26 mouse cellular contexts compared by ENCODE assay signal in genomic region chr6:51330069-51330706, GRCm38 (mm10).
DNase-seq lines count a peak whose midpoint lies in the region; ATAC-seq and TF ChIP-seq lines count a peak whose summit lies in the region.
"Had no signal": no experiment of that assay in that cellular context is flagged by ENCODE, and none has a peak within 500 bp of the region (broad histone marks: within the 10 kb centered on the region; RNA-seq: fewer than 3 reads in every experiment).

No protein-coding gene starts in this region.

- intact Hi-C loops in heart, postnatal 36 days (cut with DNase I): loop anchor here (10.0 kb wide), 1 partner anchor 115 kb away; no protein-coding TSS in a partner anchor

- H3K27me3 ChIP-seq in heart, embryonic 15.5 days: no peaks in the 10 kb centered on the region
- no peaks in the 10 kb centered on the region for H3K27me3 ChIP-seq in heart, postnatal 0 days (ENCODE audit: control insufficient read depth, insufficient read depth, low read length)
- H3K27me3 ChIP-seq in CH12.LX (replicated peaks): no peaks in the 10 kb centered on the region
- H3K27me3 ChIP-seq: embryonic facial prominence, embryonic 13.5 days; embryonic facial prominence, embryonic 15.5 days had no signal

- TF ChIP-seq EP300 in heart, postnatal 0 days (IDR thresholded peaks at IDR 0.05; ENCODE audit: low read depth): no peak
- peak; percentile 91 for TF ChIP-seq EP300 in CH12.LX (IDR thresholded peaks at IDR 0.05; ENCODE audit: low read length)

- in situ Hi-C loops in CH12.LX (cut with MboI; ENCODE audit: low pct_ligation_motif_present, low pct_unique_long_range_greater_than_20kb, low sequenced_read_pairs): no loop called here

- TF ChIP-seq RAD21 in CH12.LX (IDR thresholded peaks at IDR 0.05; ENCODE audit: low read depth, low read length): no peak; the same call in 1 of the 2 replicates

- no peaks in the 10 kb centered on the region for H3K9me3 ChIP-seq in heart, embryonic 15.5 days (replicated peaks)
- no peaks in the 10 kb centered on the region for H3K9me3 ChIP-seq in heart, postnatal 0 days (replicated peaks; ENCODE audit: control insufficient read depth, low read length)
- peaks cover 12% of the 10 kb centered on the region for H3K9me3 ChIP-seq in CH12.LX (replicated peaks; ENCODE audit: low read length)
- H3K9me3 ChIP-seq: embryonic facial prominence, embryonic 13.5 days; embryonic facial prominence, embryonic 15.5 days; forebrain, embryonic 10.5 days; forebrain, embryonic 12.5 days had no signal

- peaks cover 71% of the 10 kb centered on the region for H3K4me1 ChIP-seq in heart, embryonic 15.5 days (replicated peaks)
- H3K4me1 ChIP-seq in heart, postnatal 0 days (ENCODE audit: control insufficient read depth, insufficient read depth): peaks cover 48% of the 10 kb centered on the region
- H3K4me1 ChIP-seq in CH12.LX (ENCODE audit: control insufficient read depth in 1 of 2, insufficient read depth in 2 of 2): peaks cover 16 to 54% of the 10 kb centered on the region in 2 experiments

- DNase-seq in heart, adult 9 months (ENCODE audit: low spot score in 2 of 2): no peak
- no peak for DNase-seq in heart, postnatal 0 days (ENCODE audit: low spot score)
- no peak for DNase-seq in heart, postnatal 36 days
- peak; percentile 77 for DNase-seq in CH12.LX (ENCODE audit: extremely low read depth)
- DNase-seq in retina, postnatal 1 day: no peak
- no peak for DNase-seq in thymus, postnatal 4 days
- DNase-seq: adrenal gland, adult 2 months; adrenal gland, postnatal 10 days; adrenal gland, postnatal 25 days; B cell, adult 2 months; cerebellum, adult 11 months; cerebellum, adult 18-20 months; cerebellum, adult 8-10 months; cerebellum, adult 9-11 months; cerebellum, postnatal 14 days; cerebellum, postnatal 36 days; embryo, embryonic 11 days had no signal

- H3K36me3 ChIP-seq in heart, embryonic 15.5 days: no peaks in the 10 kb centered on the region
- H3K36me3 ChIP-seq in heart, postnatal 0 days (replicated peaks; ENCODE audit: control insufficient read depth, insufficient read depth, low read length): no peaks in the 10 kb centered on the region
- peaks cover 0 to 27% of the 10 kb centered on the region in 2 experiments for H3K36me3 ChIP-seq in CH12.LX (replicated peaks in 1 of 2; ENCODE audit: control insufficient read depth in 1 of 2, insufficient read depth in 1 of 2, low read length in 1 of 2)
- H3K36me3 ChIP-seq: embryonic facial prominence, embryonic 13.5 days; embryonic facial prominence, embryonic 15.5 days; forebrain, embryonic 10.5 days; forebrain, embryonic 12.5 days had no signal

- dilution Hi-C loops in CH12.LX (cut with MboI; ENCODE audit: extremely low pct_ligation_motif_present, extremely low pct_unique_long_range_greater_than_20kb, low sequenced_read_pairs): no loop called here

- no peak for TF ChIP-seq CTCF in heart, postnatal 0 days (IDR thresholded peaks at IDR 0.05; ENCODE audit: low read depth)
- no peak for TF ChIP-seq CTCF in CH12.LX (conservative IDR thresholded peaks at IDR 0.05 in 1 of 2, IDR thresholded peaks at IDR 0.05 in 1 of 2; ENCODE audit: low read depth in 2 of 2, low read length in 2 of 2)

- no peak overlapping the region for H3K4me3 ChIP-seq in heart, embryonic 15.5 days
- no peak overlapping the region for H3K4me3 ChIP-seq in heart, postnatal 0 days (ENCODE audit: low read depth, low read length)
- H3K4me3 ChIP-seq in CH12.LX (replicated peaks in 1 of 3; ENCODE audit: low read depth in 2 of 3, low read length in 2 of 3, poor library complexity in 1 of 3): peak overlapping the region; percentile 66 to 76 (median 67)
- H3K4me3 ChIP-seq: embryonic facial prominence, embryonic 13.5 days; embryonic facial prominence, embryonic 15.5 days; erythroblast, embryonic 14.5 days; forebrain, embryonic 10.5 days; forebrain, embryonic 12.5 days had no signal

- 0 out of 2 replicates have a peak overlapping the region, but pooled peaks have one; percentile 4 for H3K4me2 ChIP-seq in heart, embryonic 15.5 days
- H3K4me2 ChIP-seq in heart, postnatal 0 days (ENCODE audit: low read depth, low read length): peak overlapping the region; percentile 37
- peak overlapping the region; percentile 94 for H3K4me2 ChIP-seq in CH12.LX (ENCODE audit: insufficient read depth, low read depth, poor library complexity, severe bottlenecking)
- H3K4me2 ChIP-seq: embryonic facial prominence, embryonic 13.5 days; embryonic facial prominence, embryonic 15.5 days; forebrain, embryonic 12.5 days had no signal

- no peak for ATAC-seq in heart, embryonic 15.5 days (replicated peaks; ENCODE audit: insufficient number of reproducible peaks, insufficient read depth, low FRiP score, low read depth)
- ATAC-seq in heart, postnatal 0 days (ENCODE audit: insufficient read depth, low read depth): no peak
- ATAC-seq: CD4-positive, CD25-positive, alpha-beta regulatory T cell, adult 4 months; forebrain, embryonic 14.5 days; forebrain, embryonic 16.5 days had no signal

- peaks cover 28% of the 10 kb centered on the region for H3K79me2 ChIP-seq in CH12.LX (replicated peaks; ENCODE audit: control insufficient read depth, extremely low read depth, insufficient read depth, poor library complexity, severe bottlenecking)

- peak overlapping the region; percentile 74; the same call in 1 of the 2 replicates for H3K27ac ChIP-seq in heart, embryonic 15.5 days
- H3K27ac ChIP-seq in heart, postnatal 0 days (ENCODE audit: low read depth): peak overlapping the region; percentile 87
- peak overlapping the region; percentile 91 for H3K27ac ChIP-seq in CH12.LX (ENCODE audit: insufficient read depth, low read depth)
- H3K27ac ChIP-seq: embryonic facial prominence, embryonic 13.5 days; embryonic facial prominence, embryonic 15.5 days; forebrain, embryonic 10.5 days; forebrain, embryonic 12.5 days had no signal

- 51% methylated on average over 5 of the region's 5 CpGs for WGBS in heart, embryonic 15.5 days
- 53% methylated on average over 5 of the region's 5 CpGs for WGBS in heart, postnatal 0 days

- no peak overlapping the region for H3K9ac ChIP-seq in heart, embryonic 15.5 days
- H3K9ac ChIP-seq in heart, postnatal 0 days (replicated peaks; ENCODE audit: low read depth, low read length): peak overlapping the region; percentile 17; the same call in 1 of the 2 replicates
- peak overlapping the region; percentile 50; the same call in 1 of the 2 replicates for H3K9ac ChIP-seq in CH12.LX (ENCODE audit: insufficient read depth, low read depth)
- H3K9ac ChIP-seq: embryonic facial prominence, embryonic 13.5 days; embryonic facial prominence, embryonic 15.5 days; forebrain, embryonic 12.5 days had no signal

- peak; percentile 59 for TF ChIP-seq POLR2A in CH12.LX (IDR thresholded peaks at IDR 0.05; ENCODE audit: low read depth, low read length)

TF ChIP-seq in CH12.LX, 34 proteins besides CTCF, POLR2A, EP300 and RAD21 (continues in another document):
- peak; percentile 95 for TF ChIP-seq RCOR1 (conservative IDR thresholded peaks at IDR 0.05; ENCODE audit: low read depth, low read length)
- TF ChIP-seq ZNF384 (IDR thresholded peaks at IDR 0.05; ENCODE audit: low read depth, low read length): 0 out of 2 replicates have a peak, but pooled peaks have one; percentile 15
- peak; percentile 100 for TF ChIP-seq BHLHE40 (IDR thresholded peaks at IDR 0.05; ENCODE audit: low read depth, low read length)
- TF ChIP-seq GABPA (IDR thresholded peaks at IDR 0.05; ENCODE audit: insufficient replicate concordance, low read depth, low read length): no peak
- no peak; the same call in 1 of the 2 replicates for TF ChIP-seq MAZ (IDR thresholded peaks at IDR 0.05; ENCODE audit: low read depth, low read length)
- TF ChIP-seq E2F4 (IDR thresholded peaks at IDR 0.05; ENCODE audit: insufficient replicate concordance, low read depth, low read length): no peak
- peak; percentile 79 for TF ChIP-seq MEF2A (IDR thresholded peaks at IDR 0.05; ENCODE audit: borderline replicate concordance, low read depth, low read length)
- TF ChIP-seq HCFC1 (IDR thresholded peaks at IDR 0.05; ENCODE audit: low read depth, low read length): no peak
- TF ChIP-seq ZKSCAN1 (IDR thresholded peaks at IDR 0.05; ENCODE audit: borderline replicate concordance, low read depth, low read length): no peak
- TF ChIP-seq CHD1 (IDR thresholded peaks at IDR 0.05; ENCODE audit: low read depth, low read length): no peak
- 0 out of 2 replicates have a peak, but pooled peaks have one; percentile 59 for TF ChIP-seq TBP (conservative IDR thresholded peaks at IDR 0.05; ENCODE audit: low read depth, low read length)
- TF ChIP-seq MAFK (IDR thresholded peaks at IDR 0.05; ENCODE audit: insufficient replicate concordance, low read length): peak; percentile 67
- TF ChIP-seq MYC (IDR thresholded peaks at IDR 0.05; ENCODE audit: low read depth, low read length): peak; percentile 77
- no peak for TF ChIP-seq UBTF (IDR thresholded peaks at IDR 0.05; ENCODE audit: low read depth, low read length)
- peak; percentile 93 for TF ChIP-seq ETS1 (conservative IDR thresholded peaks at IDR 0.05; ENCODE audit: low read depth, low read length)
- no peak for TF ChIP-seq CHD2 (IDR thresholded peaks at IDR 0.05; ENCODE audit: low read length)
- no peak; the same call in 1 of the 2 replicates for TF ChIP-seq NELFE (IDR thresholded peaks at IDR 0.05; ENCODE audit: low read depth, low read length)
- TF ChIP-seq USF2 (conservative IDR thresholded peaks at IDR 0.05; ENCODE audit: low read depth, low read length): no peak
- peak; percentile 29; the same call in 1 of the 2 replicates for TF ChIP-seq MXI1 (IDR thresholded peaks at IDR 0.05; ENCODE audit: low read depth, low read length)
- TF ChIP-seq NRF1 (IDR thresholded peaks at IDR 0.05; ENCODE audit: low read depth, low read length): no peak
- no peak; the same call in 1 of the 2 replicates for TF ChIP-seq JUND (conservative IDR thresholded peaks at IDR 0.05; ENCODE audit: low read depth, low read length)
- TF ChIP-seq SIN3A (IDR thresholded peaks at IDR 0.05; ENCODE audit: low read length): peak; percentile 79
- TF ChIP-seq JUN (IDR thresholded peaks at IDR 0.05; ENCODE audit: insufficient read depth, low read depth, low read length): peak; percentile 49; the same call in 1 of the 2 replicates
- 0 out of 2 replicates have a peak, but pooled peaks have one; percentile 33 for TF ChIP-seq ELF1 (IDR thresholded peaks at IDR 0.05; ENCODE audit: low read depth, low read length)
- peak; percentile 79 for TF ChIP-seq IRF4 (IDR thresholded peaks at IDR 0.05; ENCODE audit: low read depth, low read length)
- TF ChIP-seq TCF12 (IDR thresholded peaks at IDR 0.05; ENCODE audit: low read depth, low read length): peak; percentile 70
- TF ChIP-seq MAX (IDR thresholded peaks at IDR 0.05; ENCODE audit: low read length): peak; percentile 41
- 0 out of 2 replicates have a peak, but pooled peaks have one; percentile 34 for TF ChIP-seq KAT2A (IDR thresholded peaks at IDR 0.05; ENCODE audit: insufficient replicate concordance, low read length)
- no peak for TF ChIP-seq POLR2AphosphoS2 (IDR thresholded peaks at IDR 0.05; ENCODE audit: low read depth, low read length)
- TF ChIP-seq ZC3H11A (IDR thresholded peaks at IDR 0.05; ENCODE audit: low read depth, low read length): no peak

Comparison
In these comparisons a context has a peak if more than half of its experiments do, and no peak if none do; other contexts are left out.
1. H3K4me2 ChIP-seq: peak in every context shown above with its lines; median percentile 94 in CH12.LX; 37 in heart, postnatal 0 days; 4 in heart, embryonic 15.5 days.
2. H3K4me3 ChIP-seq: peak in CH12.LX (3 of 3); none in heart, embryonic 15.5 days (single experiment) and heart, postnatal 0 days (single experiment).
3. Peak in every context shown above with its lines, with median percentiles within 50 percentile points of each other: H3K27ac ChIP-seq.